Mouse (Mus musculus) MEL-GATA-1-ER (cell line): Measurements from ENCODE around the gene Pcdh7.

Source experiments
- DNase-seq: peaks from one replicate; pipeline ENCODE4 v3.0.0-alpha.2; 2012; ENCODE audit warnings: low read depth; ENCODE audit errors: extremely low read depth

The Pcdh7 gene

GRCm38 (mm10) chr5:57899018-57899614 lies 181.3 kb downstream of the Pcdh7 start:
- DNase-seq, result peak; percentile 74

GRCm38 (mm10) chr5:57907218-57907617 lies 189.5 kb downstream of the Pcdh7 start:
- no peak for DNase-seq

GRCm38 (mm10) chr5:57921140-57921539 lies 203.4 kb downstream of the Pcdh7 start:
- no peak for DNase-seq

- no peak for DNase-seq
These were observed 213.6 kb downstream of the Pcdh7 start for GRCm38 (mm10) chr5:57931331-57931730.

DNA sequence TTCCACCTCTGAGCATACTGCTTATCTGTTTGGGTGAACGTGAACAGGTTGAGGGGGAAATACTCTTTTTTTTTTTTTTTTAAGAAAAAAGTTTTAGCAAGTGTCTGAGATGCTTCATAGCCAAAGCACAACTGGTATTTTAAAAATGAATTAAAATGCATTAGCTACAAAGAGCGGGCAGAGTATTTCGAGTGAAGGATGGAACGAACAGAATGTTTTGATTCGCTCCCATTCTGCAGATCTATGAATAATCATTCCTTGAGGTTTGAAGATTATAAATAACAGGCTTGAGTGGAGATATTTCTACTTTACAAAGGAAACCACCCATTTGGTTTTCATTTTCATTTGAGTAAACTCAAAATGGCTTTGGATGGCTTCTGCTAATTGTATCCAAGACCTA lies 214.0 kb downstream of the Pcdh7 start:
- no peak for DNase-seq

DNA sequence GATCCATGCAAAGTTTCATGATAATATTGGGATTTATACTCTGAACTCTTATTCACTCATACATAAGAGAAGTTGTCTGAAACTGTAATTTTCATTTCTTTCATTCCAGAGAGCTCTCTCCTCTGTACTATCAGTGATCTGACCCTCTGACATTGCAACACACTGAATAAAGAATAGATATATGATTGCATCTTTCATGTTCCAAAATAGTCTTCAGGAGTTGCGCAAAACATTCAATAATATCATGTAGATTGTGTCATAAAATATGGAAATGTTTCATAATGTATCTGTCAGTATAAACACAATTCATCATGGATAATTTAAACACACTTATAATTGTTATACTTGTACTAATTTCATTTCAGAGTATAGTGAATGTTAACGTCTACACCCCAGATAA lies 216.9 kb downstream of the Pcdh7 start:
- DNase-seq, result no peak

DNA sequence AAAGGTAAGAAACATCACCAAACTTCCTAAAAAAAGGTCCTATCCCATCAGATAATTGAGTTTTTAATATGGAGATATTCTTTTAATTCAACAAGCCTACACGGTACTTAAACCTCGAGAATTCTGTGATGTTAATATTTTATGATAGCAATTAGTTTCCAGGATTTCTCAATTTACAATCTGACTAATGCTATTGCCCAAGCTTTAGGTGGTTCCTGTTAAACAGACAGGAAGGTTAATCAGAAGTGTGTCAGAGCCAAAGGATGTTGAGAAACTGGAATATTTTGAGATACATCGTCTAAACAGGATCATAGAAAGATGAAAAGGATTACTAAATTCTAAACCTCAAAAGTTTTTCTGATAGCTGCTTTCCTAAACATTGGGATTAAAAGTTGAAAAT lies 222.7 kb downstream of the Pcdh7 start:
- DNase-seq, result no peak

DNA sequence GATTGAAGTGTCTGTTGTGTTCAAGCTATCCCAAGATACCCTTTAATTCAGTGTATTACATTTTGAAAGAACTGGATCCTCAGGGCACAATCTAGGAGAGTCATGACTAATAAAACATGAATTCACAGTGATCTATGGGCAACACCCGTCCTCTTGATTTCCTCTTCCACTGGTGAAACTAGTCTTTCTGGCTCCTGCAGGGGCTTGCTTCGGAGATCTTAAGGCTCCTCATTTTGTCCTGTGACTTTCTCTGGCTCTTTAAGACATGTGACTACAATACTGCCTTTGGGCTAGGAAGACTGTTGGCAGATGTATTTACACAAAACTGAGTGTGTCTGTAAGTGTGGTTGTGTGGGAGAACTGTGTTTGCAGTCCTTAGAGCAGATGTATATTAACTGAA lies 225.4 kb downstream of the Pcdh7 start:
- DNase-seq, result no peak

- no peak for DNase-seq
These were observed 225.8 kb downstream of the Pcdh7 start for GRCm38 (mm10) chr5:57943611-57944010.

DNA sequence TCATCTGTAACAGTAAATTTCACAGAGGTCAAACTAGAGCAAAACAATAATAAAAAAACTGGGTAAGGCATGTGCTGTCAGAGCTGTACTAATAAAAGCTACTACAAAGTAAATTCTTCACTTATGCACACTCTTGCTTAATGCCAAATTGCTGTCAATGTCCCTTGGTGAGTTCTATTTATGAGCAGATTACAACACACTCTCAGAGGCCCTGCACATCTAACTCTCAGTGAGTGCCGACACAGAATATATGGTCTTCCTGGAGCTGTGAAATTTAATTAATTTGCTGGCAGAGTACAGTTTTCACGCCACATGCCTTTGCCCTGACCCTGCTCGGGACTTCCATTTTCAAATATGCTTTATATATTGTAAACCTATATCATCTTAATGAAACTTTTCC lies 227.7 kb downstream of the Pcdh7 start:
- DNase-seq, result no peak

GRCm38 (mm10) chr5:57959317-57959716 lies 241.6 kb downstream of the Pcdh7 start:
- peak; percentile 13 for DNase-seq

GRCm38 (mm10) chr5:57963792-57964191 lies 246.0 kb downstream of the Pcdh7 start:
- DNase-seq, result no peak

DNA sequence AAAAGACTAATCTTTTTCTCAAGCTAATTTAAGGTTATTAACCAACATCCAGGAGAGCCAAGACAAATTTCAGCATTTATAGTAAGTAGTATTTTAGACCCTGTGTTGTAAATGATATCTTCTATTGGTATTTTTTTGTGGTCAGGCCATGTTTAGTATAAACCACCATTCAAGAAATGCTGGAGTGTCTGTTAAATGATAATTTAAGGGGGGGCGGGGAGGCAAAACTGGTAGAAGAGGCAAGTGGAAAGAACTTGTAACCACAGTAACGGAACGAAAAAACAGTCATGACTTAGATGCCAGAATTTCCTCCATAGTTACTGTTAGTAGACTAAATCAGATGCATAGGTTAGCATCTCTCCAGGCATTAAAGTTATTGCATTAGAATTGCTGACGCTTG lies 246.4 kb downstream of the Pcdh7 start:
- DNase-seq, result no peak

GRCm38 (mm10) chr5:57993584-57993983 lies 275.8 kb downstream of the Pcdh7 start:
- DNase-seq, result no peak

- DNase-seq, result no peak
These were observed 303.6 kb downstream of the Pcdh7 start for GRCm38 (mm10) chr5:58021331-58021730.

- no peak for DNase-seq
These were observed 307.4 kb downstream of the Pcdh7 start for GRCm38 (mm10) chr5:58025123-58025522.

DNA sequence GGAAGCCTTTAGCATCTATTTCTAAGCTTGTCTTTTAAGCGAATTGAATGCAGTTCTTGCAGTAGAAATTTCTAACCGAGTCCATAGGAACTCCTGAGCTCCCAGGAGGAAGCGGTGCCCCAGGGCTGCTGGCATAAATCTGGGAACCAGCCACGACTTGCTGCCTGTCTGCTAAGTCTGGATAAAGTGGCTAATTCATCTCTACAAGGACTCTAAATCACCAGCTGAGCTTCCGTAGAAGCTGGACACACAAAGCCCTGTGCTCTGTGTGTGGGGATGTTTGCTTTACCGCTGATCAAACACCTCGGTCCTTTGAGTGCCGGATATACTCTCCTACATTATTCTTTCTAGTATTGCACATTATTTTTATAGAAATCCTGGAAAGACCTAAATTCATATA lies 308.0 kb downstream of the Pcdh7 start:
- DNase-seq, result no peak

DNA sequence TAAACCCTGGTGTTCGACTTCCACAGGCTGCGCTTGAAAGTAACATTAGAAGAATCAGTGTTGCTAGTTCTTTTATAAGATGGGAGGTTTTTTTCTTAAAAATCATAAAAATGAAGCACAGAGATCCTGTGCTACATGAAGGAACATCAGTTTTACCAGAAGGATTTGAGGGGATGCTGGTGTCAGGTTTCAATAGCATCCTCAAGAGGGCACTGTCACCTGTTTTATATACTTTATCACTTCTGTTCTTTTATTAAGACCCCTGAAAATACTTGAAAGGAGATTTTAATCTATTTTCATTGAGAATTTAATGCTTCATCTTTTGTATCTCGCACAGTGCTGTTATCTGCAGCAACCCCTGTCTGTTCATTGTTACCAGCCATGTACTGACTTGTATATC lies 322.1 kb downstream of the Pcdh7 start:
- DNase-seq, result no peak

GRCm38 (mm10) chr5:58044216-58044615 lies 326.4 kb downstream of the Pcdh7 start:
- no peak for DNase-seq

- DNase-seq, result no peak
These were observed 363.3 kb downstream of the Pcdh7 start for GRCm38 (mm10) chr5:58081054-58081453.

GRCm38 (mm10) chr5:58082230-58082629 lies 364.5 kb downstream of the Pcdh7 start:
- no peak for DNase-seq

- no peak for DNase-seq
These were observed 365.3 kb downstream of the Pcdh7 start for GRCm38 (mm10) chr5:58083056-58083455.

DNA sequence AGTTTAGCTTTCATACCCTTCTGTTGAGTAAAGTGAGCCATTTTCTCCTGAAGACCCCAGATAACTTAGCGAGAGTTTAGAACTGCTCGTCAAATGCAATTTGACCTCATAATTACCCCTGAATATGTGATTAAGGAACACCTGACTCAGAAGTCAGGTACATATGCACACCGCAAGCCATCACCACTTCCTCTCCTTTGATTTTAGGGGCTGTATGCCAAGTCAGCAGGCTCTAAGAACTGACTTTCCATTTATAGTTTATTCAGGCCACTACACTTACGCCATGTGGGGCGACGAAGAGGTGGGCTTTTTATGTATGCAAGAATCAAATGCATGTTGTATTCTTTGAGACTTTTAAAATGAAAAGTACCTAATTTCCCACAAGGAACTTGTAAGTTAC lies 366.2 kb downstream of the Pcdh7 start:
- DNase-seq, result no peak
